Mouse (Mus musculus): Measurements from ENCODE around the gene Lefty2.

Gene Lefty2

DNA sequence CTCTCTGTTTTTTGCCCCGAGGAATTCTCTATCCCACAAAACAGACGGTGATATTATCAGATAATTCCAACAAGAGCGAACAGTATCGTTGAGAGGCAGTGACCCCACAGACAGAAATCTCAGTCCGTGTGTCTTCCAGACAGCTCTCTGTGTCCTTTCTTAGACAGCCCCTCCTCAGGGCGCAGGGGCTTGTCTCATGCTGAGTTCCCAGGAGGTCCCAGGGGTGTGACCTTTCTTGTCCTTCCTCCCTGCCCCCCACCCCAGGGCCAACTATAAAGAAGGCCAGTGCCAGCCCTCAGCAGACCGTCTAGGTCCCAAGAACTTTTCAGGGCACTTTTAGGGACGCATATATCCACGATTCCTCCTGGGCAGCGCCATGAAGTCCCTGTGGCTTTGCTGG, at the start of gene Lefty2:
Gene Lefty2 (plus strand): TSS at position 301 of the 400 bp plus-strand sequence.
- no peak for DNase-seq (ENCODE audit: low read depth, low spot score)

DNA sequence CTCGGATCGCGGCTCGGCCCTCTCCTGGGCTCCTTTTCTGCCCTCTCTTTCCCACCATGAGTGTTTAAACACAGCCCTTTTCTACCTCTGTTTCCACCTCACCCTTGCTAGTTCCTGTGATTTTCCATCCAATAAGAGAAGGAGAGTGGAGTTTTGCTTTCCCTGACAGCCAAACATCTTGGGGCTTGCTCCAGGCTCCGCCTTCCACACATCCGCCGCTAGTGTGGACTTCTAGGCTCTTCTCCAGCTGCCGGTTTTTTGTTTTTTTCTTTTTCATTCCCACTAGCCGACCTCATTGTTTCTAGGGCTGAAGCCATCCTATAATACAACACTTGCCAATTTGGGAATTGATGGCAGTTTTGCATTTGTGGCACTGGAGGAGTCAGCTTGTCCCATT, 44.8 kb upstream of the Lefty2 start:
- DNase-seq (ENCODE audit: low read depth, low spot score), result peak; percentile 74

DNA sequence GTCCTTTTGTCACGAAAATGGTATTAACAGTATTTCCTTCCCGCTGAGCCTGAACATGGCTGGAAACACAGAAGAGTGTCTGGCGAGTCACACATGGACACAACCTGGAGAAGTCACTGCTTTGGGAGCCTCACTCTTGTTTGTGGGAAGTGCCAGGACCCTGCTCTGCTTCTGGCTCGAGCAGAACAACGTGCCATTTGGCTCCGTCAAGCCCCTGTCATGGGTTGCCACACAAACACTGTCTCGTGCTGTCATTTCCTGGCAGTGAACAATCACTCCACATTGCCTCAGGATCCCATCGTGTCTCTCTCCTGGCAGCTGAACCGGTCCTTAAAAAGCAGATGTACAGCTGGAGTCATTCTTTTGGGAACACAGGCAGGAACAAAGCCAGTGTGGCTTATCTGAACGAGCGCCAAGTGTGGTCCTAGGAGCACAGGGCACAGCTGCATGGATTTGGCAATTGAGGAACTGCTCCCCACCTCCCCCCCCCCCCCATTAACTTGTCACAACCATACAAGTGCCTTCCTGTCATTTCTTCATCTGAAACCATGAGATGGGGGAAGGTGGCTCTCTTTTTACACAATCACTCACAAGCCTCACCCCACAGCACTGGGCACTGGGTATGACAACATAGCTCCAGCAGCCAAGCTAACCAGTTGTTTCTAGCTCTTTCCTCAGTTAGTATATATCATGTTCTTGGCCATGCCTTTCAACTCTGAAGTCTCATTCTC, 44.2 kb upstream of the Lefty2 start:
- no peak for DNase-seq (ENCODE audit: low read depth, low spot score)

DNA sequence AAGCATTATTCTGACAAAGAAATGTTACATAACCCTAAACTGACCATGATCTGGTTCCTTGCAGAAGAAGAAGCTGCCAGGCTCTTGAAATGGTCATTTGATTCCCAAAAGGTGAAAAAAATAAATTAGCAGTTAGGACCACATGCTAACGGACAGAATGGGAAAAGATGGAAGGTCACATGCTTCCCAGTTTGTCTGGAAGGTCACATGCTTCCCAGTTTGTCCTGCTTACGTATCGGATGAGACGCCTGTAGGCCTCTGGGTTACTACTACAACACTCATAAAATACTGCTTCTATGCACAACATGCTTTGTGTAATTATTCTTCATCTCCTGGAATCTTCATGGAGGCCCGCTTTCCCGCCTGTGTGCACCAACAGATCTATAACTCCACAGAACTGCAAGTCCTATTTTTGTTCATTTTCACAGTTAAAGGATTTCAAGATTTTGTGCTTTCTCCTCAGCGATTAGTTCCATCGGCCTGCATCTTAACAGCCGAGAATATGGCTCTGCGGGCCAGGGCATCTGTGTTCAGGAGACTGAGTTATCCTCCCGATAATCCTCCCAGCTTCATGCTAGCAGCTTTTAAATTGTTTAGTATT, 43.1 kb upstream of the Lefty2 start:
- no peak for DNase-seq (ENCODE audit: low read depth, low spot score)

DNA sequence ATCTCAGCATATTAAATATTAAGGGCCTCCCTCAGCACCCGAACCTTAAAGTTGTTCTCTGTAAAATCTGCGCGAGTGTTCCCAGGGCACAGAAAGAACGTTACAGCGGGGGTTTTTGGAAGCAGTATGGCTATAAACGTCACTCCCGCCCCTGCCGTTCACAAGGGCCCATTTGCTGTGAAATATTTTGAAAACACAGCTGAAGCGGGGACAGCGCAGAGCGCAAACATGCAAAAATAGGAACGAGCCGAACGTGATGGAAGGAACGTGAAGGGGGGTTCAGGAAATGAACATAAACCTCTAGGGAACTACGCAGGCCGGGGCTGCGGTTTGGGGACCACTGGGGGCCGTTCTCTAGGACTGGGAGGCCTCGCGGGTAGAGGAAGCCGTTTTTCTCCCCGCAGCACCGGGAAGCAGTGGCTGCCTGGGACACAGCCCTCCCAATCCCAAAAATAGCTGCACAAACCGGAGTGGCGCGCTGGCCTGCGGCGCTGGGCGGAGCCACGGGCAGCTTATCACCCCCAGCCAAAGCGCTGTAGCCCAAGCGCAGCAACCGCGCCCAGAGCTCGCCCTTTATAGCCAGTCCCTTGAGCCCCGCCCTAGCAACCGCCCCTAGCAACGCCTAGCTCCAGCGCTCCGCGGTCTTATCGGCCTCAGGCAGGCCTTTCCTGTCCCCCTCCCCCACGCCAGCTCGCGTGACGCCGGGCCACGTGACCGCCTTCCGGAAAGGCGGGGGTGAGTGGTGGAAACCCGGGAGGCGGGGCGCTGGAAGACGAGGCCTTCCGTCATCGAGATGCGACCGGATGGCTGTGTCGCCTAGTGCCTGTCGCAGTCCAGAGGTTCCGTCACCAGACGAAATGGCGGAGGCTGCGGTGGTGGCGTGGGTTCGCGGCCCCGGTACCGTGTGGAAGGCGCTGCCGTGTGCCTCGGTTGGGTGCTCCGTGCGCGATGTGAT, 42.3 kb upstream of the Lefty2 start, which contains the start of gene Sde2:
Gene Sde2 (plus strand): TSS at position 812 of the 955 bp plus-strand sequence.
- peak; percentile 100 for DNase-seq (ENCODE audit: low read depth, low spot score)

DNA sequence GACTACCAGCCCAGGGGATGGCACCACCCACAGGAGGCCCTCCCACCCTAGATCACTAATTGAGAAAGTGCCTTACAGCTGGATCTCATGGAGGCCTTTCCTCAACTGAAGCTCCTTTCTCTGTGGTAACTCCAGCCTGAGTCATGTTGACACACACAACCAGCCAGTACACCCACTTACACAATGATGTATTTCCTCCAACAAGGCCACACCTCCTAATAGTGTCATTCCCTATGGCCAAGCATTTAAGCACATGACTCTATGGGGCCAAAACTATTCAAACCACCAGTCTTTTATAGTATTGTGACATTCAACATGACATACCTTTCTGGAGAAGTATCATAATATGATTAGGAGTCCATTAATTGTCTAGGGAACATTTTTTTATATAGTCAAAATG, 34.1 kb upstream of the Lefty2 start:
- DNase-seq (ENCODE audit: low read depth, low spot score), result no peak

DNA sequence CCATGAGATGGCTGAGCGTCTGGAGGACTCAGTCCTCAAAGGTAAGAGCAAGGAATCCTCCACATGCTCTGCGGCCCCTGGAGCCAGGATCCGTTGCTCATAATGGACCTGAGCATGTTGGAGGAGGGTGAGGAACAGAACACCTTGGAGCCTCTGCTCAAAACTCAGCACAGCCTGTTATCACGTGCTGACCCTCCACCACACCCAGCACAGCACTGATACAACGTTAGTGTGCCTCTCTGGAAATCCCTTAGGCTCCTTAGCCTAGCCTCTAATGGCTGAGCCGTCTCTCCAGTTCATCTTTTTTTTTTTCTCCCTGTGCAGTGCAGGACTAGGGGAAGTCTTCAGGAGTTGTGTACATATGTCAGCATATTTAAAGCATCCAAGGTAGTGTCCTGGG, 32.9 kb upstream of the Lefty2 start:
- no peak for DNase-seq (ENCODE audit: low read depth, low spot score)

DNA sequence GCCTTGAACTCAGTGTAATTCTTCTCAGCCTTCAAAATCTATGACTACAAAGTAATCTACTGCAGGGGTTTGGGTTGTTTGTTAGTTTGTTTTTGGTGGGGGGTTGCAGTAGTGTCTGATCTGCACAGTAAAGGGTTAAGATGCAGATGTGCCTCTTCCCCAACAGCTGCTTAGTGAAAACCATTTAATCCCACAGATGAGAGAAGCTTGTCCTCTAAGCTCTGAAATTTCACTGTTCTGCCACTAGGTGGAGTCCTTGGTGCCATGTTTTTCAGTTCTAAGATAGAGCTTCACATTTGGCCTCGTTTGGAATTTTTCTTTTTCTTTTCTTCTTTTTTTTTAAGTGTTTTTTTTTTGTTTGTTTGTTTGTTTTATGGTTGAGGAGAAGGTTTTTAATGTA, 29.3 kb upstream of the Lefty2 start:
- DNase-seq (ENCODE audit: low read depth, low spot score), result peak; percentile 40

DNA sequence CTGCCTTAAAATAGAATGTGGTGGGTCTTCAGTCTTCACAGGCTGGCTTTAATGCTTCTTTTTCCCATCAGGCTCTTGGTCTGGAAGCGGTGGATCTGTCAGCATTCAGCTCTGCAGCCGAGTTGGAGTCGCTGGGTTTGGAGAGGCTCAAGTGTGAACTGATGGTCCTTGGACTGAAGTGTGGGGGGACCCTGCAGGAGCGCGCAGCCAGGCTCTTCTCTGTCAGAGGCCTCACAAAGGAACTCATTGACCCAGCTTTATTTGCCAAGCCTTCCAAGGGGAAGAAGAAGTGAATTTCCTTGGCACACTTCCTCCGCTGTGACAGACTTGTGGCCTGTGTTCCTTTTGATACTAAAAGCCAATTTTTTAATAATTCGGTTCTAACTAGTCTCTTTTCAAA, 26.9 kb upstream of the Lefty2 start:
- no peak for DNase-seq (ENCODE audit: low read depth, low spot score)

DNA sequence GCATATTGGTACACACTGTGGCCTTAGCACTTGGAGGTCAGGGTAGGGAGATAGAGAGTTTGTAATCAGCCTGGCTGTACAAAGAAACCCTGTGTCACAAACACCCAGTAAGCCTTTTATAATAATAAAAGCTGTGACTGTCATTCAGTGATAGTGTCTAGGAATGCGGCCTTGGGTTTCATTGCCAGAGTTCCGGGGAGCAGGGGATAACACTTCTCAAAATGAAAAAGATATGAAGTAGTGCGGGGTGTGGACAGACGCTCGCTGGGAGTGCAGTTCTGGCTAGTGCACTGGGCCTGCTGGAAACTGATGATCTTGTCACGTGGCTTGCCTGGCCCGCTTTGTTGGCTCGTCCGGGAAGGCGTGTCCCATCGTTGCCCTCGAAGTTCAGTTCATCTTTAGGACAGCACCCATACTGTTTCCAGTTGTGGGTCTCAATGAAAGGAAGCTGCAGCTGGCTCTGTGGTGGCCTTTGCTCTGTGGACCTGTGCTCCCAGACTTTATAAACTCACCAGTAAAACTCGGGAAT, 22.7 kb upstream of the Lefty2 start:
- no peak for DNase-seq (ENCODE audit: low read depth, low spot score)

DNA sequence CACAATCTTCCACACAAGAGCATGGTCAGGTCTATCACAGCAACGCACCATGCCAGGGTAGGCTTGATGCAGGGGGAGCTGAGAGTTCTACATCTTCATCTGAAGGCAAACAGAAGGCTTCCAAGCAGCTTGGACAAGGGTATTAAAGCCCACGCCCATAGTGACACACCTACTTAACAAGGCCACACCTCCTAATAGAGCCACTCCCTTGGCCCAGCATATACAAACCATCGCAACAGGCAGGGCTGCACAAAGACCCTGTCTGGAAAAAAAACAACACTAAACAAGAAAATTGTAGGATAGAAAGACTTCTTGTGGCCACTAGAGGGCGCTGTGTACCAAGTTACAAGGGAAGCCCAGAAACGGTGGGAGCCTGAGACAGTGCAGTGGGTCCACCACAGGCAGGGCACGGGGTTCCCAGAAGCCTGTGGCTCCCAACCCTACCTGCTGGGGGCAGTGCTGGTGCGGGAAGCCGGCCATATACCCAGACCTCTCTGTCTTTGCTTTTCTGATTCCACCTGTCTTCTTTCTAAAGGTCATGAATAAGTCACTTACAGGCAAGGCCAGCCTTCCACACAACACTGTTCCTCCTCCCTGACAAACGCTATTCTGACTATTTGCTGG, 18.9 kb upstream of the Lefty2 start:
- DNase-seq (ENCODE audit: low read depth, low spot score), result peak; percentile 67

DNA sequence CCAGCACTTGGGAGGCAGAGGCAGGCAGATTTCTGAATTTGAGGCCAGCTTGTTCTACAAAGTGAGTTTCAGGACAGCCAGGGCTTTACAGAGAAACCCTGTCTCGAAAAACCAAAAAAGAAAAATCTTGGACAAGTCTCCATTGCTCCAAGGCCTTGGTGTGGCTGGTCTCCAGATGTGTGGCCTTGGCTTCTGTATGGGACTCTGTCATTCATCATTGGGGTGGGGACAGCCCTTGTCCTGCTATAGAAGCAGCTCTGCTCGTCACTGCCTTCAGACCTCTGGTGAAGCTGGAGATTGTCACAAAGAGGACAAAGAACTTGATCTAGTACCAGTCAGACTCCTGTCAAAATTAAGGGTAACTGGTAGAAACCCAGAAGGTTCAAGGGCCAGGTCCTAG, 18.3 kb upstream of the Lefty2 start:
- DNase-seq (ENCODE audit: low read depth, low spot score), result no peak

DNA sequence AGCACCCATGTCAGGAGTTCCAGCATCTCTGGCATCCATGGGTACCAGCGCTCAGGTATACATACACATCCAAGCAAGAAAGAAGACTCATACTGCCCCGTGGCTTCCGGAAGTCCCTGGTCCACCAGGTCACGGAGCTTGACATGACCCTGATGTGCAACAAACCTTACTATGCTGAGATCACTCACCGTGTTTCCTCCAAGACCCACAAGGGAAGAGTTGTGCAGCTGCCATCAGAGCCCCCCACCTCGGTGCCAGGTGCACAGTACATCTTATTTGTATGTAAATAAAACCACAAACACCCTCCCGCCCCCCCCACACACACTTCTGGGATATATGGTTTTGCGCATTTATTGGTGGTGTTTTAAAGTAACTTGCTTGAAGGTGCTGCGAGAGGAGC, 17.8 kb upstream of the Lefty2 start:
- no peak for DNase-seq (ENCODE audit: low read depth, low spot score)

DNA sequence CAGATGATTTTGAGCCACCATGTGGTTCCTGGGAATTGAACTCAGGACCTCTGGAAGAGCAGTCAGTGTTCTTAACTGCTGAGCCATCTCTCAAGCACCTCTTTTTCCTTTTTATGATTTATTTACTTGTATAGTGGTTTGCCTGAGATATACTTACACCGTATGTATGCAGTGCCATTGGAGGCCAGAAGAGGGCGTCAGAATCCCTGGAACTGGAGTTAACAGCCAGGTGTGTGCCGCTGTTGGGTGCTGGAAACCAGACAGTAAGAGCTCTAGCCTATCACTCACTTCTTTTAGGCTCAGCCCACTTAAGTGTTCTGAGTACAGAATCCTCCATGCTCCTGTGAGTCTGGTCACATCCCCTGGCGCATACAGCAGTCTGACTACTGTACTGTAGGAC, 15.4 kb upstream of the Lefty2 start:
- DNase-seq (ENCODE audit: low read depth, low spot score), result no peak

DNA sequence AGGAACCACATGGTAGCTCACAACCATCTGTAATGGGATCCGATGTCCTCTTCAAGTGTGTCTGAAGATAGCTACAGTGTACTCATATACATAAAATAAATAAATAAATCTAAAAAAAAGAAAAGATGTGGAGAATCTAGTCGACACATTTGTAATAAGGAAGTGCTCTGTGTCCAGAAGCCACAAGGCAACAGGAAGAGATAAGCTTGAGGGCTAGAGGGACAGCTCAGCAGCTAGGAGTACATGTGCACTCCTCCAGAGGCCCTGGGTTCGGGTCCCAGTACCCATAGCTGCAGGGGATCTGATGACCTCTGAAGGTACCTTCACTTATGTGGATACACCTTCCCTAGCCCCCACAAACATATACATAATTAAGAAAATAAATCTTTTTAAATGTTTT, 11.1 kb upstream of the Lefty2 start:
- no peak for DNase-seq (ENCODE audit: low read depth, low spot score)

DNA sequence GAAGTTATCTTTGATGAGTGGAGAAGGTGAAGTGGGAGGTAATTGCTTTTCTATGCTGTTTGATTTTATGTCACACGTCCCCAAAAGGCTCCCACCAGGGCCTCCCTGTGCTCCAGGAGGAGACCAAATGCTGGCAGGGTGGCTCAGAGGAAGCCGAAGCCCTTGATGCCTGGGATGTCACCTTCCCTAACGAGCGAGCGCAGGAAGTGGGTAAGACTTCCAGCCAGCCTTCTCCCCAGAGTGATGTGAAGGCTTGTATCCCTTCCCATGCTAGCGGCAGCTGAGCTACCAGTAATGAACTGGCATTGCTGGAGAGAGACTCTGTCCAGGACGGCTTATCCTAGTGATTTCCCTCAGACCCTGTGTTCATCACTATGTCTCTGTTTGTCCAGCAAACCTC, 9.2 kb upstream of the Lefty2 start:
- no peak for DNase-seq (ENCODE audit: low read depth, low spot score)

DNA sequence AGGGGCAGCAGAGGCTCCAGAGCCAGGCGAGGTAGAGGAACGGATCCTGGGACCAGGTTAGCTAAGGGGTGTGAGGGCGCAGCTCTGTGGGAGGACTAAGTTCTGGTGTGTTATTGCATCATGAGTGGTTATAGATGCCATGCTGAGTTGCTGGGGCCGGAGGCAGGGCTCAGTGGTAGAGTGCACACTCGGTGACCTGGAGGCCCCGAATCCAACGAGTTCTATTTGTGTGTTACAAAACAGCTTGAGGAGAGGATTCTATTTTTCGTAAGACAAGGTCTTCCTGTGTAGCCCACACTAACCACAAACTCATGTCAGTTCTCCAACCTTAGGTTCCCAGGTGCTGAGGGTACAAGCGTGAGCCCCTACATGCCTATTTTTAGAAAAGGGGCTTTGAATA, 8.4 kb upstream of the Lefty2 start:
- no peak for DNase-seq (ENCODE audit: low read depth, low spot score)

DNA sequence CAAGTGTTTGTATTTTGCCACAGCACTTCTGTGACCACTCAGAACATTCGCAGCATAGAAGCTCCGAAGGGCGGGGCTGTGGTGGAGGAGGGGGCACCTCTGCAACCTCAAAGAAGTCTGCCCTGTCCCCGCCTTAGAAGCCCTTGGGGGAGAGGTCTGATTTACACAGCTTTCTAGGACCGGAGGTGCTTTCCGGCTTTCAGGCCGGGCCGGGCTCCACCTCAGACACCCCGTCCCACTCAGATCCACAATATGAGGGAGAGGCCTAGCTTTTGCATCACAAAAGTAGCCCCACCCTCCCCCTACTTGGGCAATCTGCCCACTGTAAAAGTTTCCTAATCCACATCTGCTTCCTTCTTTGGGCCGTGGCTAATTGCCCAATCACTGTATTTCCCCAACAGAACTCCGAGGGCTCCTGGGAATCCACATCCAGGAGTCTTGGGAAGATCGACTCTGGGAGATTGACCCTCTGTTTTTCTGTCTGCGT, 4.3 kb upstream of the Lefty2 start:
- no peak for DNase-seq (ENCODE audit: low read depth, low spot score)

DNA sequence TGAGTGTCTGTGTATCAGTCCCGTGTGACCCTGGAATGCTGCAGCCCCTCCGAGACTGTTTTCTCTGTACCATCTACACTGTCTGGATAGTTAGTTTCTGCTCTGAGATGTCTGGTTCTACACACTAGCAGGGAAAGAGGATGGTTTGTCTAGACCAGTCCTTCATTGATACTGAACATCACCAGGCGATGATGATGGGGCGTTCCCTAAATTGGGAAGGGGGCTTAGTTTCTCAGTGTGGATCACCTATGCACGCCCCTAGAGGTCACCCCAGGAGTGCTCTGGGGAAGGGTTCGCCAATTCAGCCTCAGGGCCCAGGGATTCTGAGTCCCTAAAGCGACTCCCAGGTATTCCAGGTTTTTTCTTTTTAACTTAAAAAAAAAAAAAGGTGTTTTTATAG, 3.7 kb upstream of the Lefty2 start:
- no peak for DNase-seq (ENCODE audit: low read depth, low spot score)

DNA sequence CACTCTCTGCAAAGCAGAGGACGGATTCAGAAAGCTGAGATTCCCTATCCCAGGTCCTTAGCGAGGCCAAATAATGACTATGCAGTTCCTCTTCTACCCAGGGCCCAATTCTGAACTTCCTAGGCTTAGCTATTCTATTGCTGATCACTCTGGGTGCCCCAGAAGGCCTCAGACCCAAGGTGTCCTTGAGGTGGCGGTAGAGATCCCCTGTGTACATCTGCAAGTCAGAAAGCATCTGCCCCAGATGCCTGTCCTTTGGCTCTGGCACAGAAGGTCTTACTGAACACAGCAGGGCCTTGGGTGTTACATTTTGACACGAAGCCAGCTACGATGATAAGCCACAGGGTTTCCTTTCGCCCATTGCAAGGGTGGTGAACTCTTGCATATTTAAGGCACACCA, 3.1 kb upstream of the Lefty2 start:
- DNase-seq (ENCODE audit: low read depth, low spot score), result no peak
